Mouse (Mus musculus): ENCODE results near the gene Sucla2. TPM values are rescaled to one million over a fixed set of nuclear protein-coding genes. Genes with fewer than 3 reads are reported as not detected.

Sucla2 gene
- polyA plus RNA-seq, 1 experiment from 2014 or later, result 109 TPM

DNA sequence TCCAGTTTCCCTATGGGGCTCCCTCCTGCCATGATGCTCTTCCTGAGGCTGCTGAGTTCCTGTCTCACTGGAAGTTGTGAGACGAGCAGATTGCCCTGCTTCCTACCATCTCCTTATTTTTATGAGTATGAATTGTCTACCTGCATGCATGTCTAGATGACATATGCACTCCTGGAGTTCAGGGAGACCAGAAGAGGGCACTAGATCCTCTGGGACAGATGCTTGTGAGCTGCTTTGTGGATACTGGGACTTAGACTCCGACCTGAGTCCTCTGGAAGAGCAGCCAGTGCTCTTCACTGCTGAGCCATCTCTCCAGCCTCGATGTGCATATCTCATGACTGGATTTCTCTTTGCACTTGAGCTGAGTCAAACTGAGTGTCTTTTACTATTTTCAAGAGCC is 100.3 kb downstream of the Sucla2 start:
- 48% methylated on average over 3 of the region's 3 CpGs for WGBS
- H3K9ac ChIP-seq (ENCODE audit: low read length), result no peak overlapping the region
- no peak for ATAC-seq (ENCODE audit: low read depth)

DNA sequence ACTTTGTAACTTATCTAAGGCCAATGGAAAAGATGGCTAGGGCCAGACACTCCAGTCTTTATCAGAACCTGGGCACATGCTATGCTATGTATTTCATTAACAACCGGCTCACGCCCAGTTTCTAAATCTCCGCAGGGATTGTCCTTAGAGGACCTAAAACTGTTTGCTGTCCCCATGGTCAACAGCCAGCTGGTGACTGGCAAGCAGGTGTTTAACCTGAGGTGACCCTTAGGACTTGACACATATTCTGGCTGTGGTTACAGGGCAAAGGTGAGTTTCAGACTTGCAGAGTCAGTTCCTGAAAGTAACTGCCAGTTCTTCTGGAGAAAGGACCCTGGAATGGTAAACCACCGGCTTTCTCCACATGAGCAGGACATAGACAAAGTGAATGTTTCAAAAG is 106.4 kb downstream of the Sucla2 start:
- Histone ChIP-seq H3K9ac (ENCODE audit: low read length) (no peak overlapping the region), H3K4me3 (ENCODE audit: low read length) (no peak overlapping the region), H3K9me3 (ENCODE audit: control insufficient read depth, low read length) (no peaks in the 10 kb centered on the region), H3K36me3 (ENCODE audit: control insufficient read depth, insufficient read depth, low read length) (no peaks in the 10 kb centered on the region), H3K4me2 (ENCODE audit: low read depth, low read length) (no peak overlapping the region), H3K27ac (ENCODE audit: low read length) (no peak overlapping the region), H3K27me3 (ENCODE audit: control insufficient read depth, insufficient read depth, low read depth, low read length) (no peaks in the 10 kb centered on the region; the same call in 1 of the 2 replicates), H3K4me1 (replicated peaks; ENCODE audit: control insufficient read depth, insufficient read depth, low read length) (no peaks in the 10 kb centered on the region)
- ATAC-seq (ENCODE audit: low read depth), result no peak
- 78% methylated on average over 4 of the region's 4 CpGs for WGBS

More for the DNA sequence above, 100.3 kb downstream of the Sucla2 start:
- Histone ChIP-seq H3K4me2 (ENCODE audit: low read depth, low read length) (no peak overlapping the region), H3K27me3 (ENCODE audit: control insufficient read depth, insufficient read depth, low read depth, low read length) (no peaks in the 10 kb centered on the region), H3K36me3 (ENCODE audit: control insufficient read depth, insufficient read depth, low read length) (no peaks in the 10 kb centered on the region), H3K4me1 (replicated peaks; ENCODE audit: control insufficient read depth, insufficient read depth, low read length) (no peaks in the 10 kb centered on the region), H3K27ac (ENCODE audit: low read length) (no peak overlapping the region), H3K9me3 (ENCODE audit: control insufficient read depth, low read length) (no peaks in the 10 kb centered on the region), H3K4me3 (ENCODE audit: low read length) (no peak overlapping the region)

DNA sequence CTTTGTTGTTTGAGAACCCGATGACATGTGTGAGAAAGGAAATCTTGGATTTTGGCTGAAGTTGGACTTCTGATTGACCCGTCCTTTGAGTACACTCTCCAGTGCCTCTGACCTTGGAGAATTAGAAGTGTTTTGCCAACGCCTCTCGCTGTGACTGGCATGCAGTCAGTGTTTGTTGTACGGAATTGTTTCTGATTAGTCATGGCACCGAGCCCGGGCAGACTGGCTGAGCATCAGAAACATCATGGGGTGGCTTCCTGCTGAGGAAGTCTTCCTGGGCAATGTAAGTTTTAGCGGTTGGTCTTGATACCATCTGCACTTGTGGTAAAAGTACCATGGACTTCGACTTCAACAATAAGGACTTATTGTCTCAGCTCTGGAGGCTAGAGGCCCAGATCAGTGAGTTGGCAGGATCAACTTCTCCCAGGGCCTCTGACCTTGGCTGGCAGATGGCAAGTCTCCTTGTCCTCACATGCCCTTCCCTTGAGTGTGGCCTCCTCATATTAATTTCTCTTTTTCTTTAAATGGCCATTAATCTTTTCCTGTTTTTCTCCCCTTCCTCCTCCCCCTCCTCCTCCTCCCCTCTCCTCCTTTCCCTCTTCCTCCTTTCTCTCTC is 107.6 kb downstream of the Sucla2 start:
- no peaks in the 10 kb centered on the region; the same call in 1 of the 2 replicates for H3K27me3 ChIP-seq (ENCODE audit: control insufficient read depth, insufficient read depth, low read depth, low read length)
- H3K27ac ChIP-seq (ENCODE audit: low read length), result no peak overlapping the region
- H3K9me3 ChIP-seq (ENCODE audit: control insufficient read depth, low read length), result no peaks in the 10 kb centered on the region
- no peak overlapping the region for H3K4me2 ChIP-seq (ENCODE audit: low read depth, low read length)
- no peak overlapping the region for H3K9ac ChIP-seq (ENCODE audit: low read length)
- no peaks in the 10 kb centered on the region for H3K4me1 ChIP-seq (replicated peaks; ENCODE audit: control insufficient read depth, insufficient read depth, low read length)
- ATAC-seq (ENCODE audit: low read depth), result no peak
- no peaks in the 10 kb centered on the region for H3K36me3 ChIP-seq (ENCODE audit: control insufficient read depth, insufficient read depth, low read length)
- H3K4me3 ChIP-seq (ENCODE audit: low read length), result no peak overlapping the region
- WGBS, result 64% methylated on average over 9 of the region's 9 CpGs

DNA sequence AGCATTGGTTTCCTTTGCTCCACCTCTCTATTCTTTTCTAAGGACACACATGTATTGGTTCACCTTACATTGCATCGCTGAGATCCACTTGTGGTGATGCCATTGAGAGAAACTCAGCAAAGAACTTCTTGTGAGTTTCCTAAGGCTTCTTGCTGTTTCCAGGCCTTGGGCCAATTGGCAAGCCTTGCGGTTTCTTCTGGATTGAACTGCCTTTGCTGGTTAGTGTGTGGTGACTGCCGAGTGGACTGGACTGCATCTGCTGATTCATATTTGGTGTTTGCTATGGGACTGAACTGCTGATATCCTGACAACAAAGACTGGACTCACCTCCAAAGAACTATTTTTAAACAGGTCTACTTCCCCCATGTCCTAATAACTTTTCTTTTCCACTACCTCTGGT is 109.2 kb downstream of the Sucla2 start:
- H3K4me1 ChIP-seq (replicated peaks; ENCODE audit: control insufficient read depth, insufficient read depth, low read length), result no peaks in the 10 kb centered on the region
- H3K4me3 ChIP-seq (ENCODE audit: low read length), result no peak overlapping the region
- H3K9me3 ChIP-seq (ENCODE audit: control insufficient read depth, low read length), result no peaks in the 10 kb centered on the region
- H3K9ac ChIP-seq (ENCODE audit: low read length), result no peak overlapping the region
- no peak overlapping the region for H3K27ac ChIP-seq (ENCODE audit: low read length)
- no peaks in the 10 kb centered on the region for H3K36me3 ChIP-seq (ENCODE audit: control insufficient read depth, insufficient read depth, low read length)
- H3K27me3 ChIP-seq (ENCODE audit: control insufficient read depth, insufficient read depth, low read depth, low read length), result no peaks in the 10 kb centered on the region; the same call in 1 of the 2 replicates
- ATAC-seq (ENCODE audit: low read depth), result no peak
- WGBS, result 79% methylated on average over 3 of the region's 3 CpGs
- H3K4me2 ChIP-seq (ENCODE audit: low read depth, low read length), result no peak overlapping the region

DNA sequence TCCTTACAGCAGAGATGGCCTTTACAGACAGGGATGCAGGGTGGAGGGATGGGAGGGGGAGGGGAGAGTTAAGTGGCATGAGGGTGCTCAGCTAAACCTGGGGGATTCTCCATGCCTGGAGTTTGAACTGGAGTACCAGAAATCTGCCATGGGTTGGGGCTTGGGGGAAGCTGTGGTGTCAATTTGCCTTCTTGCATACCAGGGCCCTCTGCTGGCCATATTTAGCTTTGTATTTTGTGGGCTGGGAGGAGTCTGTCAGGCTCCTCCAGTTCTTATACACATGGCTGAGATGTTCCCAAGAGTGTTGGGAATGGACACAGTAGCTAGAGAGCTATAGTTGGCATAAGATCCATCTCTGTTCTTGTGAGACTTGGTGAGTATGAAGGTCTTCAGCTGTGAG is 112.3 kb downstream of the Sucla2 start:
- H3K27ac ChIP-seq (ENCODE audit: low read length), result no peak overlapping the region
- no peaks in the 10 kb centered on the region for H3K9me3 ChIP-seq (ENCODE audit: control insufficient read depth, low read length)
- ATAC-seq (ENCODE audit: low read depth), result no peak
- H3K4me3 ChIP-seq (ENCODE audit: low read length), result no peak overlapping the region
- no peak overlapping the region for H3K4me2 ChIP-seq (ENCODE audit: low read depth, low read length)
- no peaks in the 10 kb centered on the region for H3K4me1 ChIP-seq (replicated peaks; ENCODE audit: control insufficient read depth, insufficient read depth, low read length)
- no peaks in the 10 kb centered on the region for H3K27me3 ChIP-seq (ENCODE audit: control insufficient read depth, insufficient read depth, low read depth, low read length)
- no peaks in the 10 kb centered on the region for H3K36me3 ChIP-seq (ENCODE audit: control insufficient read depth, insufficient read depth, low read length)
- H3K9ac ChIP-seq (ENCODE audit: low read length), result no peak overlapping the region

Other genes starting within 250 kb of the Sucla2 start
- gene Rb1, start 199.5 kb upstream of the Sucla2 start, polyA plus RNA-seq (2015; fragmentation: Nextera tagmentation; extraction: Ambion mirVana), result 14.4 and 15.6 TPM in 2 replicates
- 1,001 and 1,063 TPM in 2 replicates for gene Itm2b, start 140.0 kb upstream of the Sucla2 start, polyA plus RNA-seq (2015; fragmentation: Nextera tagmentation; extraction: Ambion mirVana)
- 86.2 and 91.1 TPM in 2 replicates for gene Med4, start 15.3 kb upstream of the Sucla2 start, polyA plus RNA-seq (2015; fragmentation: Nextera tagmentation; extraction: Ambion mirVana)
- 5.8 and 7.0 TPM in 2 replicates for gene Nudt15, start 22.9 kb downstream of the Sucla2 start, polyA plus RNA-seq (2015; fragmentation: Nextera tagmentation; extraction: Ambion mirVana)
- not detected in 2 replicates for gene Gm21750, start 135.9 kb downstream of the Sucla2 start, polyA plus RNA-seq (2015; fragmentation: Nextera tagmentation; extraction: Ambion mirVana)